Mouse (Mus musculus) MEL (cell line): ENCODE measurements around the gene Coro1b.
"Not testable (repeated sequence)": the region's sequence is repeated elsewhere in the genome, so short reads cannot be mapped to it uniquely, and the experiment has no call there.

ENCODE experiments used
- CTCF ChIP-seq, 3 experiments: IDR thresholded peaks in 2 of 3; conservative IDR thresholded peaks in 1 of 3; 2 replicates each; pipeline ENCODE4 v1.5.1; 2011 to 2012; ENCODE audit warnings: low read length in 3 of 3, low read depth in 2 of 3, mild to moderate bottlenecking in 2 of 3, improper control_type of control experiment in 1 of 3, inconsistent platforms in 1 of 3, mixed read lengths in 1 of 3, moderate library complexity in 1 of 3; ENCODE audit not compliant: control insufficient read depth in 1 of 3, insufficient read depth in 1 of 3, poor library complexity in 1 of 3, severe bottlenecking in 1 of 3
- ELF1 ChIP-seq: IDR thresholded peaks from 2 replicates; pipeline ENCODE4 v1.6.1; 2014; ENCODE audit warnings: low read depth, mild to moderate bottlenecking, inconsistent platforms, low read length, improper control_type of control experiment, moderate library complexity
- EP300 ChIP-seq, 2 experiments: IDR thresholded peaks; 2 replicates each; pipeline ENCODE4 v1.6.1; 2011; ENCODE audit warnings: improper control_type of control experiment in 2 of 2, low read length in 2 of 2, low read depth in 1 of 2, mild to moderate bottlenecking in 1 of 2
- GABPA ChIP-seq: IDR thresholded peaks from 2 replicates; pipeline ENCODE4 v1.6.1; 2012; ENCODE audit warnings: low read depth, mild to moderate bottlenecking, inconsistent platforms, low read length, improper control_type of control experiment, moderate library complexity
- GATA1 ChIP-seq: IDR thresholded peaks from 2 replicates; pipeline ENCODE4 v1.6.1; 2011; ENCODE audit warnings: low read depth, low read length, improper control_type of control experiment
- HCFC1 ChIP-seq: IDR thresholded peaks from 2 replicates; pipeline ENCODE4 v1.6.1; 2012; ENCODE audit warnings: low read depth, mild to moderate bottlenecking, inconsistent platforms, low read length, improper control_type of control experiment, moderate library complexity
- KAT2A ChIP-seq: conservative IDR thresholded peaks from 2 replicates; pipeline ENCODE4 v1.6.1; 2012; ENCODE audit warnings: low read depth, low read length, improper control_type of control experiment, inconsistent platforms
- MAFK ChIP-seq: IDR thresholded peaks from 2 replicates; pipeline ENCODE4 v1.6.1; 2011; ENCODE audit warnings: low read depth, mild to moderate bottlenecking, low read length, improper control_type of control experiment, borderline replicate concordance
- POLR2A ChIP-seq, 2 experiments: IDR thresholded peaks; 2 replicates each; pipeline ENCODE4 v1.6.1; 2011 to 2012; ENCODE audit warnings: low read length in 2 of 2, mild to moderate bottlenecking in 2 of 2, control low read depth in 1 of 2, improper control_type of control experiment in 1 of 2, low read depth in 1 of 2, moderate library complexity in 1 of 2; ENCODE audit not compliant: control insufficient read depth in 1 of 2, insufficient read depth in 1 of 2, poor library complexity in 1 of 2
- RCOR1 ChIP-seq: IDR thresholded peaks from 2 replicates; pipeline ENCODE4 v1.6.1; 2012; ENCODE audit warnings: low read depth, mild to moderate bottlenecking, inconsistent platforms, low read length, improper control_type of control experiment
- SIN3A ChIP-seq: IDR thresholded peaks from 2 replicates; pipeline ENCODE4 v1.6.1; 2012; ENCODE audit warnings: low read length, improper control_type of control experiment, inconsistent platforms
- TAL1 ChIP-seq: IDR thresholded peaks from 2 replicates; pipeline ENCODE4 v1.6.1; 2012; ENCODE audit warnings: mild to moderate bottlenecking, inconsistent platforms, low read length, moderate library complexity, mixed read lengths
- TBP ChIP-seq: IDR thresholded peaks from 2 replicates; pipeline ENCODE4 v1.8.0; 2011; ENCODE audit warnings: low read depth, low read length, improper control_type of control experiment
- ZKSCAN1 ChIP-seq: IDR thresholded peaks from 2 replicates; pipeline ENCODE4 v1.6.1; 2012; ENCODE audit warnings: low read depth, mild to moderate bottlenecking, inconsistent platforms, low read length, improper control_type of control experiment, moderate library complexity

DNA sequence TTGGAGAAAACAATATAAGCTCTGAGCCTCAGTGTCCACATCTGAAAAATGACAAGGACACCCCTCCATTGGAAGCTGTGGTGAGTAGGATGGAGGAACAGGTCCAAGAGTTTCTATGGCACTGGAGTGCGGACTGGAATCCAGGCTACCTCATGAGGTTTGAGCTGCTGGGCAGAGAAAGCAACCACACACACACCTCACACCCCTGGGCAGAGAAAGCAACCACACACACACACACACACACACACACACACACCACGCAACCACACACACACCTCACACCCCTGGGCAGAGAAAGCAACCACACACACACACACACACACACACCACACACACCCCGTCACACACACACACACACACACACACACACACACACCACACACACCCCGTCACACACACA lies 23.2 kb upstream of the Coro1b start:
- not testable (repeated sequence) for TF ChIP-seq GABPA; CTCF (IDR thresholded peaks at IDR 0.05 in 2 of 3, conservative IDR thresholded peaks at IDR 0.05 in 1 of 3; ENCODE audit: control insufficient read depth in 1 of 3, insufficient read depth in 1 of 3, low read depth in 2 of 3, low read length in 3 of 3, poor library complexity in 1 of 3, severe bottlenecking in 1 of 3); HCFC1; EP300 (IDR thresholded peaks at IDR 0.05; ENCODE audit: low read depth in 1 of 2, low read length in 2 of 2); RCOR1; ELF1; TAL1; TBP; POLR2A (IDR thresholded peaks at IDR 0.05; ENCODE audit: control insufficient read depth in 1 of 2, insufficient read depth in 1 of 2, low read depth in 1 of 2, low read length in 2 of 2, poor library complexity in 1 of 2); SIN3A; KAT2A; GATA1; MAFK; ZKSCAN1
